Mouse (Mus musculus) CH12.LX (cell line): ENCODE measurements around the gene Dgkh. TPM values are rescaled to one million over a fixed set of nuclear protein-coding genes. Genes with fewer than 3 reads are reported as not detected.
A peak's percentile ranks its signal among the peaks of the same experiment; 100 is the strongest.

Experiments
- DNase-seq: peaks from one replicate; pipeline ENCODE4 v3.0.0-alpha.2; 2013; ENCODE audit errors: extremely low read depth
- H3K27ac ChIP-seq: 2 replicates; pipeline ENCODE4 v1.5.1; 2012; ENCODE audit warnings: low read depth, mild to moderate bottlenecking, control low read depth, moderate library complexity; ENCODE audit not compliant: insufficient read depth
- H3K27me3 ChIP-seq: replicated peaks from 2 replicates; pipeline ENCODE3; 2012; ENCODE audit warnings: inconsistent platforms
- H3K36me3 ChIP-seq, 2 experiments: replicated peaks in 1 of 2; 2 replicates each; pipeline versions ENCODE3 to v1.6.1; 2012; ENCODE audit warnings: inconsistent platforms in 1 of 2, low read length in 1 of 2, mild to moderate bottlenecking in 1 of 2, mixed read lengths in 1 of 2, moderate library complexity in 1 of 2; ENCODE audit not compliant: control insufficient read depth in 1 of 2, insufficient read depth in 1 of 2
- H3K4me1 ChIP-seq, 2 experiments: 2 replicates each; pipeline ENCODE4 v1.6.1; 2012; ENCODE audit warnings: inconsistent platforms in 1 of 2, moderate library complexity in 1 of 2; ENCODE audit not compliant: insufficient read depth in 2 of 2, control insufficient read depth in 1 of 2
- H3K4me2 ChIP-seq: 2 replicates; pipeline ENCODE4 v1.6.1; 2012; ENCODE audit warnings: low read depth, mild to moderate bottlenecking, control low read depth; ENCODE audit not compliant: poor library complexity, insufficient read depth, severe bottlenecking
- H3K4me3 ChIP-seq, 3 experiments: fragments of 150-350 bp in 1 of 3; sonication (generic) in 1 of 3; replicated peaks in 1 of 3; 2 replicates each; pipeline versions ENCODE3 to v1.5.1; 2011 to 2012; ENCODE audit warnings: low read depth in 2 of 3, low read length in 2 of 3, mild to moderate bottlenecking in 2 of 3, moderate library complexity in 2 of 3, control low read depth in 1 of 3, improper control_type of control experiment in 1 of 3, inconsistent platforms in 1 of 3, mixed read lengths in 1 of 3; ENCODE audit not compliant: poor library complexity in 1 of 3
- H3K79me2 ChIP-seq: replicated peaks from 2 replicates; pipeline ENCODE4 v1.6.1; 2012; ENCODE audit warnings: mild to moderate bottlenecking, moderate library complexity; ENCODE audit not compliant: control insufficient read depth, poor library complexity, insufficient read depth, severe bottlenecking; ENCODE audit errors: extremely low read depth
- H3K9ac ChIP-seq: 2 replicates; pipeline ENCODE4 v1.6.1; 2012; ENCODE audit warnings: low read depth, mild to moderate bottlenecking, control low read depth, moderate library complexity; ENCODE audit not compliant: insufficient read depth
- H3K9me3 ChIP-seq: replicated peaks from 2 replicates; pipeline ENCODE3; 2012; ENCODE audit warnings: low read length, inconsistent platforms, mixed read lengths
- BHLHE40 ChIP-seq: IDR thresholded peaks from 2 replicates; pipeline ENCODE4 v1.6.1; 2011; ENCODE audit warnings: mild to moderate bottlenecking, low read depth, low read length, improper control_type of control experiment
- CHD2 ChIP-seq: IDR thresholded peaks from 2 replicates; pipeline ENCODE4 v1.6.1; 2011; ENCODE audit warnings: low read length, improper control_type of control experiment
- CTCF ChIP-seq, 2 experiments: IDR thresholded peaks in 1 of 2; conservative IDR thresholded peaks in 1 of 2; 2 replicates each; pipeline ENCODE4 v1.5.1; 2011 to 2012; ENCODE audit warnings: low read depth in 2 of 2, low read length in 2 of 2, improper control_type of control experiment in 1 of 2, inconsistent platforms in 1 of 2, mild to moderate bottlenecking in 1 of 2, moderate library complexity in 1 of 2
- E2F4 ChIP-seq: IDR thresholded peaks from 2 replicates; pipeline ENCODE4 v1.6.1; 2011; ENCODE audit warnings: low read depth, low read length, improper control_type of control experiment; ENCODE audit not compliant: insufficient replicate concordance
- ELF1 ChIP-seq: IDR thresholded peaks from 2 replicates; pipeline ENCODE4 v1.6.1; 2014; ENCODE audit warnings: low read depth, mild to moderate bottlenecking, inconsistent platforms, low read length, improper control_type of control experiment
- EP300 ChIP-seq: IDR thresholded peaks from 2 replicates; pipeline ENCODE4 v1.6.1; 2011; ENCODE audit warnings: low read length, improper control_type of control experiment
- ETS1 ChIP-seq: conservative IDR thresholded peaks from 2 replicates; pipeline ENCODE4 v1.6.1; 2012; ENCODE audit warnings: low read depth, mild to moderate bottlenecking, inconsistent platforms, low read length, improper control_type of control experiment, moderate library complexity
- HCFC1 ChIP-seq: IDR thresholded peaks from 2 replicates; pipeline ENCODE4 v1.6.1; 2012; ENCODE audit warnings: low read depth, mild to moderate bottlenecking, inconsistent platforms, low read length, improper control_type of control experiment
- IRF4 ChIP-seq: IDR thresholded peaks from 2 replicates; pipeline ENCODE4 v1.6.1; 2014; ENCODE audit warnings: low read depth, mild to moderate bottlenecking, inconsistent platforms, low read length, improper control_type of control experiment
- JUN ChIP-seq: IDR thresholded peaks from 2 replicates; pipeline ENCODE4 v1.6.1; 2011; ENCODE audit warnings: low read depth, mild to moderate bottlenecking, low read length, improper control_type of control experiment, moderate library complexity; ENCODE audit not compliant: insufficient read depth
- JUND ChIP-seq: conservative IDR thresholded peaks from 2 replicates; pipeline ENCODE4 v1.6.1; 2011; ENCODE audit warnings: low read depth, low read length, improper control_type of control experiment
- MAFK ChIP-seq: IDR thresholded peaks from 2 replicates; pipeline ENCODE4 v1.6.1; 2011; ENCODE audit warnings: low read length, improper control_type of control experiment; ENCODE audit not compliant: insufficient replicate concordance
- MAX ChIP-seq: IDR thresholded peaks from 2 replicates; pipeline ENCODE4 v1.6.1; 2011; ENCODE audit warnings: low read length, improper control_type of control experiment
- MAZ ChIP-seq: IDR thresholded peaks from 2 replicates; pipeline ENCODE4 v1.6.1; 2012; ENCODE audit warnings: low read depth, mild to moderate bottlenecking, inconsistent platforms, low read length, improper control_type of control experiment, moderate library complexity
- MEF2A ChIP-seq: IDR thresholded peaks from 2 replicates; pipeline ENCODE4 v1.6.1; 2014; ENCODE audit warnings: low read depth, mild to moderate bottlenecking, inconsistent platforms, low read length, improper control_type of control experiment, borderline replicate concordance
- MXI1 ChIP-seq: IDR thresholded peaks from 2 replicates; pipeline ENCODE4 v1.6.1; 2011; ENCODE audit warnings: mild to moderate bottlenecking, low read depth, low read length, improper control_type of control experiment
- MYC ChIP-seq: IDR thresholded peaks from 2 replicates; pipeline ENCODE4 v1.6.1; 2011; ENCODE audit warnings: low read depth, mild to moderate bottlenecking, improper control_type of control experiment, low read length
- NELFE ChIP-seq: IDR thresholded peaks from 2 replicates; pipeline ENCODE4 v1.6.1; 2011; ENCODE audit warnings: low read depth, low read length, improper control_type of control experiment
- NRF1 ChIP-seq: IDR thresholded peaks from 2 replicates; pipeline ENCODE4 v1.6.1; 2014; ENCODE audit warnings: low read depth, mild to moderate bottlenecking, inconsistent platforms, low read length, improper control_type of control experiment, moderate library complexity
- POLR2A ChIP-seq: IDR thresholded peaks from 2 replicates; pipeline ENCODE4 v1.6.1; 2011; ENCODE audit warnings: low read depth, mild to moderate bottlenecking, improper control_type of control experiment, low read length
- POLR2AphosphoS2 ChIP-seq: IDR thresholded peaks from 2 replicates; pipeline ENCODE4 v1.6.1; 2011; ENCODE audit warnings: low read depth, low read length, improper control_type of control experiment
- RCOR1 ChIP-seq: conservative IDR thresholded peaks from 2 replicates; pipeline ENCODE4 v1.6.1; 2012; ENCODE audit warnings: low read depth, mild to moderate bottlenecking, inconsistent platforms, low read length, improper control_type of control experiment
- SMC3 ChIP-seq: IDR thresholded peaks from 2 replicates; pipeline ENCODE4 v1.6.1; 2011; ENCODE audit warnings: low read depth, low read length, improper control_type of control experiment
- TBP ChIP-seq: conservative IDR thresholded peaks from 2 replicates; pipeline ENCODE4 v1.6.1; 2011; ENCODE audit warnings: low read depth, low read length, improper control_type of control experiment
- UBTF ChIP-seq: IDR thresholded peaks from 2 replicates; pipeline ENCODE4 v1.6.1; 2012; ENCODE audit warnings: low read depth, mild to moderate bottlenecking, inconsistent platforms, low read length, improper control_type of control experiment, moderate library complexity
- USF1 ChIP-seq: IDR thresholded peaks from 2 replicates; pipeline ENCODE4 v1.6.1; 2014; ENCODE audit warnings: low read depth, mild to moderate bottlenecking, inconsistent platforms, low read length, improper control_type of control experiment
- USF2 ChIP-seq: conservative IDR thresholded peaks from 2 replicates; pipeline ENCODE4 v1.6.1; 2011; ENCODE audit warnings: low read depth, low read length, improper control_type of control experiment
- ZC3H11A ChIP-seq: IDR thresholded peaks from 2 replicates; pipeline ENCODE4 v1.6.1; 2012; ENCODE audit warnings: low read depth, mild to moderate bottlenecking, inconsistent platforms, low read length, improper control_type of control experiment
- ZNF384 ChIP-seq: IDR thresholded peaks from 2 replicates; pipeline ENCODE4 v1.6.1; 2012; ENCODE audit warnings: low read depth, low read length, improper control_type of control experiment, inconsistent platforms
- dilution Hi-C: fragments of 300-500 bp; cut with MboI; formaldehyde crosslinking; loops from 2 replicates; pipeline ENCODE4 v1.14.3; 2020; ENCODE audit warnings: low sequenced_read_pairs; ENCODE audit not compliant: extremely low pct_unique_long_range_greater_than_20kb, extremely low pct_ligation_motif_present
- in situ Hi-C: fragments of 300-500 bp; cut with MboI; formaldehyde crosslinking; loops from 3 replicates; pipeline ENCODE4 v1.14.3; 2019; ENCODE audit warnings: low sequenced_read_pairs, low pct_ligation_motif_present, low pct_unique_long_range_greater_than_20kb, mixed read lengths
- polyA plus RNA-seq: library from polyadenylated mRNA; unstranded; fragments of >175 nt; gene quantifications from 2 replicates; pipeline ENCODE4 v1.2.1, GENCODE M21; 2012; ENCODE audit warnings: low read depth; ENCODE audit not compliant: insufficient read length
- total RNA-seq, 2 experiments: library from RNA; depleted of rRNA; stranded (reverse); fragments of 300-350 nt in 1 of 2; fragments of >200 nt in 1 of 2; gene quantifications; 2 replicates each; pipeline ENCODE4 v1.2.3; 2012 to 2014

The Dgkh gene
- total and polyA plus RNA-seq, 3 experiments, result 0.83 to 3.3 (median 2.4) TPM

DNA sequence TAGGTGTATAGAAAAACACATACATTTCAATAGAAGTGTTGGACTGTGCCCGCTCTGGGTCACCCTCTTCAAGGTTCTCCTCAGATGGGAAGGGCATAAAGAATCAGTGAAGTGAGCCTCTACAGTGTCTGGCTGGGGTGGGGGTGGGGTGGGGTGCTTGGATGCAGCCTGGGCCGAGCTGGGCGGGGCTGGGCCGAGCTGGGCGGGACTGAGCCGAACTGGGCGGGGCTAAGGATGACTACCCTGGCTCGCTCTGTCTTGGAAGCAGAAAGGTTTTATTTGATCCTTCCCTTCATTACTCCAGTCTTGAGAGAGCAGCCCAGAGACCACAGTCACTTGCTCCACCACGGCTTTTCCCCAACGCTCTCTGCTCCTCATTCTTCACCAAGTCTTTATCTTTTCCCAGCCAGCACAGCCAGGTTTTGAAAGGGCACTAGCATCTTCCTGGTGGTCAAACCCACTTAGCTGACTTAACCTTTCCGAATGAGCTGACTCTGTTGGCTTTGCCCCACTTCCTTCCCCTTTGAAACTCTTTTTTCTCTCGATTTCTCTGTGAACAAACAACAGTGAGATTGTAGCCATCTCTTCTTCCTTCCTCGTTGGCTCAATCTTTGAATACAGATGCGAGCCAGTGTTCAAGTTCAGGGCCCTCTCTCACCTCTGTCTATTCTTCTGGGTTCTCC, 15.5 kb upstream of the Dgkh start:
- Histone ChIP-seq H3K79me2 (no peaks in the 10 kb centered on the region), H3K27ac (peak overlapping the region; percentile 77), H3K4me2 (peak overlapping the region; percentile 74), H3K27me3 (no peaks in the 10 kb centered on the region), H3K9ac (0 out of 2 replicates have a peak overlapping the region, but pooled peaks have one; percentile 21), H3K36me3 (no peaks in the 10 kb centered on the region), H3K4me3 (no peak overlapping the region)
- dilution Hi-C loops, result no loop called here
- in situ Hi-C loops, result no loop called here
- DNase-seq, result peak; percentile 61
- TF ChIP-seq MEF2A (peak; percentile 49; the same call in 1 of the 2 replicates), ETS1 (peak; percentile 44; the same call in 1 of the 2 replicates), MAZ (peak; percentile 78), JUN (peak; percentile 66; the same call in 1 of the 2 replicates), E2F4 (no peak), ZNF384 (peak; percentile 65), TBP (0 out of 2 replicates have a peak, but pooled peaks have one; percentile 54), ZC3H11A (no peak), USF2 (no peak), EP300 (peak; percentile 59; the same call in 1 of the 2 replicates), MAX (0 out of 2 replicates have a peak, but pooled peaks have one; percentile 13), RCOR1 (no peak), MXI1 (peak; percentile 53; the same call in 1 of the 2 replicates), ELF1 (peak; percentile 58), JUND (peak; percentile 70; the same call in 1 of the 2 replicates), IRF4 (peak; percentile 57), HCFC1 (0 out of 2 replicates have a peak, but pooled peaks have one; percentile 15), POLR2A (peak; percentile 46; the same call in 1 of the 2 replicates), MYC (peak; percentile 21; the same call in 1 of the 2 replicates), UBTF (no peak), USF1 (no peak), NRF1 (no peak), CHD2 (peak; percentile 23), MAFK (peak; percentile 48; the same call in 1 of the 2 replicates), BHLHE40 (peak; percentile 26; the same call in 1 of the 2 replicates), CTCF (conservative IDR thresholded peaks at IDR 0.05 in 1 of 2, IDR thresholded peaks at IDR 0.05 in 1 of 2; ENCODE audit: low read depth in 2 of 2, low read length in 2 of 2) (no peak), SMC3 (0 out of 2 replicates have a peak, but pooled peaks have one; percentile 3), NELFE (peak; percentile 38; the same call in 1 of the 2 replicates), POLR2AphosphoS2 (no peak)
- TF ChIP-seq, all 38 proteins: peak for 20
- H3K9me3 ChIP-seq, result no peaks in the 10 kb centered on the region
- H3K4me1 ChIP-seq, result peaks cover 19 to 34% of the 10 kb centered on the region in 2 experiments
